Mouse (Mus musculus) midbrain, embryonic 16.5 days (tissue): Measurements from ENCODE around the gene Chd2. TPM values are rescaled to one million over a fixed set of nuclear protein-coding genes. Genes with fewer than 3 reads are reported as not detected.
A peak's percentile ranks its signal among the peaks of the same experiment; 100 is the strongest.

ENCODE experiments used
- ATAC-seq: fragments of 200-750 bp; cut with Nextera tagmentation; 2 replicates; pipeline ENCODE4 v1.8.0; 2017; ENCODE audit warnings: moderate TSS enrichment
- H3K27ac ChIP-seq: fragments of 300-500 bp; sonication (generic); 2 replicates; pipeline ENCODE4 v1.5.1; 2014; ENCODE audit warnings: mild to moderate bottlenecking, low read length, mixed read lengths
- H3K27me3 ChIP-seq: fragments of 300-500 bp; sonication (generic); 2 replicates; pipeline ENCODE4 v1.6.1; 2014; ENCODE audit warnings: low read depth, low read length, mixed read lengths; ENCODE audit not compliant: control insufficient read depth, insufficient read depth
- H3K36me3 ChIP-seq: fragments of 300-500 bp; sonication (generic); 2 replicates; pipeline ENCODE4 v1.6.1; 2014; ENCODE audit warnings: mild to moderate bottlenecking, low read length, moderate library complexity, mixed read lengths; ENCODE audit not compliant: control insufficient read depth, insufficient read depth
- H3K4me1 ChIP-seq: fragments of 300-500 bp; sonication (generic); 2 replicates; pipeline ENCODE4 v1.6.1; 2014; ENCODE audit warnings: mild to moderate bottlenecking, low read length, mixed read lengths; ENCODE audit not compliant: control insufficient read depth, insufficient read depth
- H3K4me2 ChIP-seq: fragments of 300-500 bp; sonication (generic); 2 replicates; pipeline ENCODE4 v1.6.1; 2014; ENCODE audit warnings: mild to moderate bottlenecking, low read length, mixed read lengths
- H3K4me3 ChIP-seq: fragments of 300-500 bp; sonication (generic); 2 replicates; pipeline ENCODE4 v1.5.1; 2014; ENCODE audit warnings: low read depth, mild to moderate bottlenecking, low read length, moderate library complexity, mixed read lengths
- H3K9ac ChIP-seq: fragments of 300-500 bp; sonication (generic); 2 replicates; pipeline ENCODE4 v1.6.1; 2014; ENCODE audit warnings: low read depth, low read length, mixed read lengths
- H3K9me3 ChIP-seq: fragments of 300-500 bp; sonication (generic); replicated peaks from 2 replicates; pipeline ENCODE4 v1.6.1; 2014; ENCODE audit warnings: mild to moderate bottlenecking, low read length, mixed read lengths; ENCODE audit not compliant: control insufficient read depth, poor library complexity, severe bottlenecking
- WGBS: fragments of 180-500 bp; shearing (Covaris S2); extraction: QIAGEN DNeasy Blood & Tissue Kit; methylation state at CpG from one replicate; pipeline ENCODE4 v1.1.7; 2014; 5-methylcytosine and 5-hydroxymethylcytosine counted together
- polyA plus RNA-seq: library from polyadenylated mRNA; unstranded; fragments of >200 nt; fragmentation: Nextera tagmentation; extraction: Ambion mirVana; gene quantifications from 2 replicates; pipeline ENCODE4 v1.2.1, GENCODE M21; 2015

Gene Chd2
- polyA plus RNA-seq, 1 experiment from 2014 or later = 44.8 TPM

DNA sequence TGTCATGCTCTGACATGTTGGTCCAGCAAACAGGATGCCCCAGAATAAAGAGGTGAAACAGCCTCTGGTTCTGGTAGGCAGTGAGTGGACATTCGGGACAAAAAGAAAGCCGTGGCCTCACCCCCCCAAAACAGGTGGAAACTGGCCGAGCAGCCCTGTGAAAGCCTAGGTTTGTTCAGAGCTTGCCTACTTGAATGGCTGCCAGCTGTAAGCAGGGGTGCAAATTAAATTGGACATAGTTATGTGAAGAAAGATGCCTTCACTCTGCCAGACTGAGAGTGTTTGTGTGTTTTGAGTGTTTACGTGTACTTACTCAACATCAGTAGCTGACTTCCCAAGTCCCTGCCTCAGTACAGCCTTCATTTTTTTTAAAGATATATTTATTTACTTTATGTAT, 147.6 kb downstream of the Chd2 start:
- H3K36me3 ChIP-seq = no peaks in the 10 kb centered on the region
- no peaks in the 10 kb centered on the region for H3K9me3 ChIP-seq
- H3K27me3 ChIP-seq = no peaks in the 10 kb centered on the region
- 28% methylated on average over 4 of the region's 4 CpGs for WGBS
- peaks cover 49% of the 10 kb centered on the region for H3K4me1 ChIP-seq
- no peak for ATAC-seq
- peak overlapping the region; percentile 85; the same call in 1 of the 2 replicates for H3K27ac ChIP-seq
- peak overlapping the region; percentile 61 for H3K4me3 ChIP-seq
- H3K4me2 ChIP-seq = peak overlapping the region; percentile 92
- peak overlapping the region; percentile 40; the same call in 1 of the 2 replicates for H3K9ac ChIP-seq

DNA sequence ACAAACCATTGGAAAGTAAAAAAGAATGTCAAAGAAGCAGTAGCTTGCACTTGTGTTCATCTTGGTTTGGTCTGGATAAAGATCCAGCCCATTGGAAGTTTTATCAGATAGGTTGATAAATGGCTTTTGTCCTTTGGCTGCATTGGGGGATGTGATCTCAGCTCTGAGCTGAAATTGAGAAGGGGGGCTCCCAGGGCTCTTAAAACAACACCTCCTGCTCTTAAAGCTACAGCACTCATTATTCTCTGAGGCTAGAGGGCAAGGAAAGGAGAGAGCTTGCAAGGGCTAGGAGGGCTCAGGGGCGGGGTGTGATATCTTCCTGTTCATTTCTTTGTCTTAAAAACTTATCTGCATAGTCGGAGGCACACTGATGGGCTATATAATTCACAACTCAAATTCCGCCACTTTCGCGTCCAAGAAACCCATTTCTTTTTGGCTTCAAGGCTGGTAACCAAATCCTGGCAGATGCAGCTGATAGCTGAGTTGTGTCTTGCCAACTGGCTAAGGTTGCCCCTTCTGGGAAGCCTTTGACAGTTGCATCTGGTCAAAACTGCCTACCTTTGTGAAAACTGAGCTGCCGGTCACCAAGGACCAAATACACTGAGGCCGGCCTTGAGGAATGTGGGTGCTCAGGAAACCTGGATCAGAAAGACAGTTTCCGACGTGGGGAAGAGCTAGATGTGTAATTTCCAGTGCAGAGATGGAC, 148.2 kb downstream of the Chd2 start:
- peak overlapping the region; percentile 92 for H3K4me2 ChIP-seq
- peak overlapping the region; percentile 85 for H3K27ac ChIP-seq
- no peaks in the 10 kb centered on the region for H3K9me3 ChIP-seq
- no peak for ATAC-seq
- H3K36me3 ChIP-seq = no peaks in the 10 kb centered on the region
- H3K27me3 ChIP-seq = no peaks in the 10 kb centered on the region
- H3K9ac ChIP-seq = peak overlapping the region; percentile 40
- 37% methylated on average over 9 of the region's 9 CpGs for WGBS
- H3K4me1 ChIP-seq = peaks cover 44% of the 10 kb centered on the region
- H3K4me3 ChIP-seq = peak overlapping the region; percentile 61

DNA sequence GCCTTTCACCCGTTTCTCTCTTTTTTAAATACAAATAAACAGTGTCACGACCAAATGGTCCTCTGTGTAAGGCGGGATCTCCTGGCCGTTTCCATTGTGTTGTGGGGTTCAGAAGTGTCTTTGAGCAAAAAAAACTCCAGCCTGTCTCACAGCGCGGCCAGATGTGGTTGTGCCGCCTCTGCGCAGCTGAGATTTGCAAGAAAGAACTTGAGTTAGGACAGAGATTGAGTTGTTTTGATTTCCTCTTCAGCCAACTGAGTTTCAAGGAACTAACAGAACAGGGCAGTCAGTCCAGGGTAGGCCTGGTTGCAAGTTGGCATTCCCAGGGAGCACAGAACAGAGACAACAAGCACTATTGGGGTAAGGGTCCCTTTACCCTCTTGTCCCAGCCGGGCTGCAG, 149.3 kb downstream of the Chd2 start:
- ATAC-seq = no peak
- Histone ChIP-seq H3K36me3 (no peaks in the 10 kb centered on the region), H3K4me1 (peaks cover 39% of the 10 kb centered on the region), H3K9me3 (no peaks in the 10 kb centered on the region), H3K9ac (peak overlapping the region; percentile 73), H3K4me3 (peak overlapping the region; percentile 61), H3K4me2 (peak overlapping the region; percentile 92), H3K27ac (peak overlapping the region; percentile 85), H3K27me3 (no peaks in the 10 kb centered on the region)
- whole genome bisulfite sequencing = 6% methylated on average over 9 of the region's 9 CpGs

DNA sequence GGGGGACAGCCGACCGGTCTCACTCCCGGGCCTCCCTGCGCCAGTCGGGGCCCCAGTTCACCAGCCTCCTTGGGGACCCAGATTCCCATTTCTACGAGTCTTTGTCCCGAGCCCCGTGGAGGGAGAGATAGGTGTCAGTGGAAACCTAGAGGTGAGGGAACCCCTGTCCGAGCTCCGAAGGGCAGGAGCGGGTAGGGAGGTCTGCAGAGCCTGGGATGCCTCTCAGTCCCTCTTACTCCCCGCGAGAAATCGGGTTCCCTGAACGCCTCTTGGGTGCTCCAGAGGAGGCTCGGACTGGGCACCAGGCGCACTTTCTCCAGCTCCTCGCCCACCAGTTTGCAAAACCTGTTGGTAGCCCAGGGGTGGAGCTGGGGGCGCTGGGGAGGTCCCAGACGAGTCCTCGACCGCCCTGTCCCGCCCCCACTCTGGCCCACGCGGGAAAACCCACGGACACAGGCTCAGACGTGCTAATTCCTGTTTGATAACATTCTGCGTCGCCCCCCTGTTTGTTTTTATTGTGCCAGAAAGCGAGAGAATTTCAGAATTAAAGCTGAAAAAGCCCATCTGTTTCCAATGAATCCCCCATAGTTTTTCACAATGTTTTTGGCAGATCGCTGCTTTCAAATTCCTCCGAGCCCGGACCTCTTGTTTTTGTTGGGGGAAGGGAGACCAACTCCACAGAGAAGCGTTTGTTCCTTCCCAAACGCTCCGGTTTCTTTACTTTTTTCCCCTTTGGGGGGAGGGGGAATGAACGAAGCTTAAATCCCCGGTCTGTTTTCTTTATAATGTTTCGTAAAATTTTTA, 149.9 kb downstream of the Chd2 start:
- 0 out of 2 replicates have a peak, but pooled peaks have one; percentile 10 for ATAC-seq
- Histone ChIP-seq H3K27me3 (no peaks in the 10 kb centered on the region), H3K4me2 (peak overlapping the region; percentile 92), H3K4me1 (peaks cover 40% of the 10 kb centered on the region), H3K36me3 (no peaks in the 10 kb centered on the region), H3K9me3 (no peaks in the 10 kb centered on the region), H3K27ac (peak overlapping the region; percentile 85), H3K9ac (peak overlapping the region; percentile 73), H3K4me3 (peak overlapping the region; percentile 61)
- WGBS = 2% methylated on average over 39 of the region's 39 CpGs

DNA sequence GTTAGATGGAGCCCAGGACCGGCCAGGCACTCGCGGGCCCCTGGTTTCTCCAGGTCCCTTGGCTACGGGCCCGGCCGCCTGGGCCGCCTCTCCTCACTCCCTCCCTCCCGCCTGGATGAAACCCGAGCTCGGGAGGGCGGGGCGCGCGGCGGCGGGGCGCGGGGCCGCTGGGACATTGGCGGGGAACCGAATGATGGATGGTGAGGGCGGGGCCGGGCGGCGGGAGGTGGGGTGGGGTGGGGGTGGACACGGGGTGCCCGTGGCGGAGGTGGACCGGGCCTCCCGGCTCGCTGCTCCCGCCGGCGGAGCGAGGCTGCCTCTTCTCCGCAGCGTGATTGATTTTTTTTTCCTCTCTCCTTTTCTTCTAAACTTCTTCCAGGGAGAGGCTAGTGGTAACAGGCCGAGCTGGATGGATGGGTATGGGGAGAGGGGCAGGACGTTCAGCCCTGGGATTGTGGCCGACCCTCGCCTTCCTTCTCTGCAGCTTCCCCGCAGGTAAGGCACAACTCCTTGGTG, 150.6 kb downstream of the Chd2 start:
- Histone ChIP-seq H3K9ac (peak overlapping the region; percentile 73), H3K4me3 (peak overlapping the region; percentile 61), H3K27ac (peak overlapping the region; percentile 85), H3K9me3 (no peaks in the 10 kb centered on the region), H3K4me2 (peak overlapping the region; percentile 92), H3K27me3 (no peaks in the 10 kb centered on the region), H3K36me3 (no peaks in the 10 kb centered on the region), H3K4me1 (peaks cover 42% of the 10 kb centered on the region)
- WGBS = 0% methylated on average over 18 of the region's 42 CpGs
- ATAC-seq = peak; percentile 79

DNA sequence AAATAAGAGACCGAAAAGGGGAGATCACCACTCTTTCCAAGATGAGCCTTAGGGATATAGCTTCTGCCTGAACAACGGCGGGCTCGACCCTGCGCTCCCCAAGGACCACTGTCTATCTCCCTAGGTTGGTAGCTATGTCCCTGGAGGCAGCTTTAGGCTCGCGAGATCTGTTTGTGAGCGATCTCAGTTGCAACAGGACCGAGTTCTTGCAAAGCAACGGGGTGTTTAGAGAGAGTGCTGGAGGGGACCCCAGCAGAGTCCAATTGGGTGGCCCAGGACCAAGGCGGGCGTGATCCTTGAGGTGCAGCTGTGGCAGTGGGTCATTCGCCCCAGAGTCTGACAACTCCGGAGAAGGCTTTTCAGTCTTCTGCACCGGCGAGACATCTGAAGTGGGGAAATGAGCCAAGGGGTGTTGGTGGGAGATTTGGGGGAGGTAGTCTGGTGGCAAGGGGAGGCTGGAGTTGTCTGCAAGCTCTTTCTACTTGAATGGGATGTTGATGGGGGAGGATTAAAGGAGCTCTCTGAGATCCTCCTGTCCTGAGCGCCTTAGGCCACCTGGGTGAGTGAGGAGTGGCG, 151.1 kb downstream of the Chd2 start:
- WGBS = 2% methylated on average over 18 of the region's 18 CpGs
- H3K27me3 ChIP-seq = no peaks in the 10 kb centered on the region
- peak overlapping the region; percentile 73 for H3K9ac ChIP-seq
- no peaks in the 10 kb centered on the region for H3K9me3 ChIP-seq
- peak overlapping the region; percentile 61 for H3K4me3 ChIP-seq
- H3K4me1 ChIP-seq = peaks cover 42% of the 10 kb centered on the region
- no peaks in the 10 kb centered on the region for H3K36me3 ChIP-seq
- peak overlapping the region; percentile 85 for H3K27ac ChIP-seq
- ATAC-seq = peak; percentile 22; the same call in 1 of the 2 replicates
- peak overlapping the region; percentile 92 for H3K4me2 ChIP-seq

DNA sequence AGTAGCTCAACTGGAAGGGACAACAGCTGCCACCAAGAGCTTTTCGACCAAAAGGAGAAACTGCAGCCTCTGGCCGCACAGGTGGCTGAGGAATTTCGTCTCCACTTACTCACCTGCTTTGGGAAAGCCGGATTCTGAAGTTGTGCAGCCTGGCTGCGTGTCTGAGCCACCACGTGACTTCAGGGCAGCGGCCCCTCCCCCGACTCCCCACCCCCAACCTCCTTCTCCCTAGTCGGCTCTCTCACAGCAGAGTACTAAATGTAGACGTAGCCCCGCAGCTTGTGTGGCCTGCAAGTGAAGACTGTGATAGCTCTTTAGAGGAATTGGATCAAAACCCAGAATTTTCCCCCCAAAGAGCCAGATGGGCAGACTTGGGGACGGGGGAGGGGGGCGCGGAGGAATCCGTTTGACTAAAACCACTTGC, 151.7 kb downstream of the Chd2 start:
- ATAC-seq = no peak
- 3% methylated on average over 15 of the region's 15 CpGs for WGBS
- no peaks in the 10 kb centered on the region for H3K9me3 ChIP-seq
- peaks cover 41% of the 10 kb centered on the region for H3K4me1 ChIP-seq
- H3K27me3 ChIP-seq = no peaks in the 10 kb centered on the region
- H3K4me3 ChIP-seq = peak overlapping the region; percentile 9; the same call in 1 of the 2 replicates
- H3K9ac ChIP-seq = no peak overlapping the region; the same call in 1 of the 2 replicates
- peak overlapping the region; percentile 92 for H3K4me2 ChIP-seq
- peak overlapping the region; percentile 85 for H3K27ac ChIP-seq
- H3K36me3 ChIP-seq = no peaks in the 10 kb centered on the region

DNA sequence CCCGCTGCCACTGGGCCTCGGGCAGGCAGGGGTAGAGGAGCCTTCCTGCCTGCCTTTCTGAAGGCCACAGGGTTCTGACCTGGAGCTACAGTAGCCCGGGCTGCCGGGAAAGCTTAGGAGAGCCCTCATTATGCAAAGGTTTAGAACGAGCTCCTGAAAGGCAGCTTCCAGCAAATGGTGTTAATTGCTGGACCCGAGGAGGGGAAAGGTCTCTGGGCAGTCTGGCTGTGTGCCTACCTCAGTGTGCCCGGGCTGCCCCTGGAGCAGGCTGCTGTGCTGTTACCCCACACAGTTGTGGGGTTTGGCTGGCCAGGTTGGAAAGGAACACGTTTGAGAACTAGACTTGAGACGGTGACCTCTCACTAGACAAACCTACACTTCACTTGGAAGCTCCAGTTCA, 152.2 kb downstream of the Chd2 start:
- H3K36me3 ChIP-seq = no peaks in the 10 kb centered on the region
- H3K4me3 ChIP-seq = no peak overlapping the region; the same call in 1 of the 2 replicates
- peak overlapping the region; percentile 85 for H3K27ac ChIP-seq
- no peaks in the 10 kb centered on the region for H3K27me3 ChIP-seq
- WGBS = 5% methylated on average over 9 of the region's 9 CpGs
- peaks cover 37% of the 10 kb centered on the region for H3K4me1 ChIP-seq
- H3K9me3 ChIP-seq = no peaks in the 10 kb centered on the region
- no peak for ATAC-seq
- H3K9ac ChIP-seq = peak overlapping the region; percentile 27; the same call in 1 of the 2 replicates
- peak overlapping the region; percentile 92 for H3K4me2 ChIP-seq
